Mouse (Mus musculus): ENCODE measurements around the gene Mink1.

Mink1 gene

DNA sequence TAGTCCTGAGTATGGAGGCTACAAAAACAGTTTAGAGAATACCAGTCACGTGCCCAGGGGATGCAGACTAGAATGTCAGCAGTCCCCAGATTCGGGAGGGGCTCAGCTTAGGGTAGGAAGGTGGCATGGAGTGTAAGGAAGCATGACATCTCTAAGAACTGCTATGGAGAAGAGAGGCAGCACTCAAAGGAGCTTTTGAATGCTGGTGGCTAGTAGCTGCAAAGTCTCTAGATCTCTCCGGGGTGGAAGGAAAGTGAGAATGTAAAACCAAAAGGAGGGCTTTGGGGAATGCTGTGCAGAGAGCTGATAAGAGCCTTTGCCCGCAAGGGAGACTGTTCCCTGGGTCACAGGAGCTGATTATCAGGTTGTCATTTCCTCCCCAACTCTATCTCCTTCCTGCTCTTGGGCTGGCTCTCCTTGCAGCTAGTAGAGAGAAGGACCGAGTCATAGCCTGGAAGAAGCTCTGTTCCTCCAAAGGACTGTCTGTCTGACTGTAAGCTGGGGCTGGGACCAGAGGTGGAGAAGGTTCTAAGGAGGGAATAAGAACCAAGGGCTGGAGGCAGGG lies 76.1 kb downstream of the Mink1 start, which contains the start of gene Gp1ba:
TSS of gene Gp1ba (plus strand) at position 409 of the 565 bp plus-strand sequence.
- peak; percentile 75 for DNase-seq

GRCm38 (mm10) chr11:70639976-70640375 lies 77.3 kb downstream of the Mink1 start:
- no peak for DNase-seq

GRCm38 (mm10) chr11:70641241-70641640 lies 78.6 kb downstream of the Mink1 start:
- no peak for DNase-seq

DNA sequence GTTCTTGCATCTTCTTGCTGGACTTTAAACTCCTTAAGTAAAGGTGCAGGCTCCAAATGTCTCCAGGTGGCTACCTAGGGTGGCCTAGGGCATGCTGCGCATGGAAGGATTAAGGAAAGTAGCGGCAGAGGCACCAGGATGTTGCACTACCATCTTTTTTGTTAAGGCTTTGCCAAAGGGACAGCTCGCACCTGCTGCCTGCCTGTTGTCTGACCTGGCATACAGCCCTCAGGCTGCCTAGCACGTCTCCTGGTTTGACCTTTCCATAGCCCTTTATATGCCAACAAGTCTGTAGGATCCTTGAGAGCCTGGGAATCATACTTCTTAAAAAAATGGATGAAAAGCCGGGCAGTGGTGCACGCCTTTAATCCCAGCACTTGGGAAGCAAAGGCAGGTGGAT lies 80.4 kb downstream of the Mink1 start:
- DNase-seq: no peak

GRCm38 (mm10) chr11:70644564-70645103 lies 82.0 kb downstream of the Mink1 start:
- no peak for DNase-seq

GRCm38 (mm10) chr11:70645461-70646258 lies 83.0 kb downstream of the Mink1 start:
- no peak for DNase-seq

GRCm38 (mm10) chr11:70646259-70646555 lies 83.5 kb downstream of the Mink1 start:
- DNase-seq: no peak

DNA sequence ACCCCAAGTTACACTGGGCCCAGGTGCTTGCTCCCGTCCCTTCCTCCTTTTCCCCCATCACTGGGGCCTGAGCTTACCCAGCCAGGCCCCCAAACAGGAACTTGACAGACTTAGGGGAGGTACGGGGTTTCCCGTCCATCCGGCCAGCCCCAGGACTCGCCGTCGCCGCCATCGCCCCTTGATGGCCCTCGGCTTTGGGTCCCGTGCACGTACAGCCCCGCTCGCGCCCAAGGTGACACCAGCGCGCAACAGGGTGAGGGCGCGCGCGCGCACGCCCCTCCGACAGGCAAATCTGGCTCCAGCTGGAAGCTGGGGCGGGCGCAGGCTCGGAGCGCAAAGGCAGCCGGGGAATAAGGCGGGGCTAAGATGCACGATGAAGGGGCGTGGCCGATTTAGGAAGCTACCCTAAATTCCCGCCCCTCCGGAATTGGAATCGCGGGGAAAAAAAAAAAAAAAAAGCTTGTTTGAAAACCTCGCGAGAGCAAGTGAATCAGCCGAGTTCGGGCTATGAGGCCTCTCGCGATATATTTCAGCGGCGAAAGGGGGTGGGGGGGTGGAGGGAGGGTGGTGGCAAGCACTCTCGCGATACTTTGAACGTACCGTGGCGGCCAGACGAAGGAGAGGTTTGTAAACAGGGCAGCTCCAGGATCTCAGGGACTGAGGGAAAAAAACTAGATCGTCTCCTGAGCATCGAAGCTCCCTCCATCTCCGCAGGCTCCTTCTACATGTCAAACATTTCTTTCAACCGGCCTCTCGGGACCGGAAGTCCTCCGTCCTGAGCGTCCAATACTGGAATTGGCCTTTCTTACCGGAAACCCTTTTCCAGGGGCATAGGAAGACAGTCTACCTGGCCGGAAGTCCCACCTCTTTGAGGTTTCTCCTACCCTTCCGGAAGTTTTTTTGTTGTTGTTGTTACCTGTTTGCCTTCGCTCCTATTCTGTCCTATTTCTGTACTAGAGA lies 84.3 kb downstream of the Mink1 start, which contains the start of the genes Rnf167 and Slc25a11:
TSS of gene Rnf167 (plus strand) at position 545 of the 960 bp plus-strand sequence.
TSS of gene Slc25a11 (minus strand) at position 789 of the 960 bp plus-strand sequence.
- peak; percentile 98 for DNase-seq

GRCm38 (mm10) chr11:70647716-70648420 lies 85.2 kb downstream of the Mink1 start:
- peak; percentile 55 for DNase-seq

DNA sequence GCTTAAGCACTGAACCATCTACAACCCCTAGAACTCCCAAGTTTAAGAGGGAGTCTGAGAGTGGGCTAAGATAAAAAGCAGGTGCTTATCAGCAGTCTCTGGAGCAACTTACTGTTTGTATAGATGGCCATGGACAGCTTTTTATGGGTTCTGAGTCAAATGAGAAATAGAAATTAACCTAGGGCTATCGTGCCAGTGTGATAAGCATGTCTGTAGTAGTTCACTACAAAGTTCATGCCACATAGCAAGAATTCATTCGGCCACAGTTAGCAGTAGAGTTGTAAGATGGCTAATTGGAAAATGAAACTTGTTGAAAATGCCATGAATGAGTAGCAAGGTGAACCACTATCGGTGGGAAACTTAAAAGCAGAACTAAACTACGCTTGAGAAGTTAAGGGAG lies 85.8 kb downstream of the Mink1 start:
- DNase-seq: no peak

GRCm38 (mm10) chr11:70649185-70649734 lies 86.6 kb downstream of the Mink1 start:
- DNase-seq: no peak

- DNase-seq: peak; percentile 61
Observed at GRCm38 (mm10) chr11:70650322-70651175, 87.9 kb downstream of the Mink1 start.

- DNase-seq: peak; percentile 63
Observed at GRCm38 (mm10) chr11:70651391-70651790, 88.7 kb downstream of the Mink1 start.

DNA sequence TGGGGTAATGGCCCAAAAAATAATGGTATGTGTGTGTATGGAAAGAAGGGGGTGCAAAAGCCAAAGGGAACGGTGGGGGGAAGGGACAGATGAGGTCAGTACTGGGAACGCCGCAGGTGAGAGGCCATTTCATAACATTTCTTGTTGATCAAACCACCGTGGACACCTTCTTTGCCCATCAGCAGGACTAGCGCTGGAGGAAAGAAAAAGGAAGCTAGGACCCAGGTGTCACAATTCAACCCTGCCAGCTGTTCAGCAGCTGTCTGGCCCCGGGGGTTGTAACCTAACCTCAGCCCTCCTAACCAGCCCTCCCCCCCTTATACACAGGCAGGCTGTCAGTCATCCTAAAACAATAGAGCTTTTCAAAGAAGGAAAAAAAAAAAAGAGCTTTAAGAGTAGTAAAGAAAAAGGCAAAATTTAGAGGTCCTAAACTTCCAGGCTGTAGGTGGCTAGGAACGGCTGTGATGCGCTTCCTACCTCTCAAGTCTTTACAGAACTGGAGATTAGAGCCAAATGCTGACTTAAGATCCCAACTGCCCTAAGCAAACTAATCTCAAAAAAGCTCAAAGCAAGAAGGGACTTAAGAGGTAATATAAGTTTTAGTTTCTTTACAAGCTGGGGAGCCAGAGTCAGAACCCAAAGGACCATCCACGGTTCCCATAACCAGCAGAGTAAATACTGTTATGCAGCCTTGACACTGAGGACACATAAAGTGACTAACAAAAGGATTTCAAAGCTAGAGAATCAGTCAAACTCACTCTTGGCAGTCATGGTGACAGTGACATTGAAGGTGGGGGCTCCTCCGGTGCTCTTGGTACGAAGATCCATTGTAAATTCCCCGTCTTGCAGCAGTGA lies 89.6 kb downstream of the Mink1 start:
- no peak for DNase-seq

- no peak for DNase-seq
Observed at GRCm38 (mm10) chr11:70652884-70653344, 90.2 kb downstream of the Mink1 start.

DNA sequence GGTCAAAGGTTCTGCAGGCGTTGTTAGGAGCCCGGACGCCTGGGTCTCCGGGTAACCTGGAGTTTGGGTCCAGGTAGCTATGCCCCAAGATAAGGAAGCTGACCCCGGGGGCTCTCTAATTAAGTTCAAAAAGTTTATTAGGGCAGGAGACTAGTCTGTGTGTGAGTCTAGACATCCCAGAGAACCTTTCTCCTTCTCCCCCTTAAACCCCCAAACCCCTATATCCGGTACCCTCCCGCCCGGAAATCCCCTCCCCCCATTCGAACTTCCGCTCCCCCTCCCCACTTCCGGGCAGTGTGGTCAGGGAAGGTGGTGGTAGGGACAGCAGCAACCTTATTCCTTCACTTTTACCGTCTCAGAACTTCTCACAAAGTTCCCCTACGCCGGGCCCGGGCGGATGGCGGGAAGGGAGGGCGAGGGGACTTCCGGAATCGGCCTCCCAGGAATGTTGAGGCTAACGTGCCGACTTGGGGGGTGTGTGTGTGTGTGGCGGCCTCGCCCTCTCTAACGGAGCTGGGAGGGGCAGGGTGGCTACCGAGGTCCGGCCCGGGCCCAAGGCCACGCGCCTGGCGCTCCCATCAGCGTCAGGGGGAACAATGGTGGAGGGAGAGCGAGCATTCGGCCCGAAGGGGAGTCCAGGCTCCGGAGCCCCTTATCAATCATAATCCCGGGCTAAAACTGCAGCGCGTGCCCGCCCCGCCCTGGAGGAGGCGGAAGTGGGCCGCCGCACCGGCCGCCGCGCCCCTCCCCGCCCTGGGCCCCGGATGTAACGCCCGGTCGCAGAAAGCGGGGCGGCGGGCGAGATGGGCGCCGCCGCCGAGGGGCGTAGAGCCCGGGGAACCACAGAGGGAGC lies 90.9 kb downstream of the Mink1 start:
- peak; percentile 86 for DNase-seq

- peak; percentile 92 for DNase-seq
Observed at GRCm38 (mm10) chr11:70654198-70654922, 91.7 kb downstream of the Mink1 start, which contains the start of gene Pfn1. Pfn1 (minus strand) TSS chr11:70654644.

Data from liver (tissue).